Comparison of ENCODE assay signal across 26 mouse cellular contexts in genomic region chr11:20525909-20526308, GRCm38 (mm10).
"Had no signal": no experiment of that assay in that cellular context is flagged by ENCODE, and none has a peak within 500 bp of the region (broad histone marks: within the 10 kb centered on the region; RNA-seq: fewer than 3 reads in every experiment).

No protein-coding gene starts in this region.

- H3K4me1 ChIP-seq: heart, embryonic 10.5 days; heart, embryonic 12.5 days; hindbrain, embryonic 10.5 days; hindbrain, embryonic 12.5 days; intestine, embryonic 15.5 days; liver, embryonic 13.5 days had no signal

- H3K36me3 ChIP-seq: heart, embryonic 10.5 days; heart, embryonic 12.5 days; hindbrain, embryonic 10.5 days; hindbrain, embryonic 12.5 days; intestine, embryonic 15.5 days; limb, embryonic 10.5 days; limb, embryonic 12.5 days; liver, embryonic 13.5 days had no signal

- H3K9me3 ChIP-seq: heart, embryonic 10.5 days; heart, embryonic 12.5 days; hindbrain, embryonic 10.5 days; hindbrain, embryonic 12.5 days; intestine, embryonic 15.5 days; limb, embryonic 10.5 days; limb, embryonic 12.5 days; liver, embryonic 13.5 days had no signal

- H3K9ac ChIP-seq: heart, embryonic 12.5 days; hindbrain, embryonic 12.5 days; hindbrain, embryonic 14.5 days; intestine, embryonic 15.5 days; limb, embryonic 12.5 days; liver, embryonic 13.5 days had no signal

- ATAC-seq: forebrain, embryonic 16.5 days; hindbrain, embryonic 16.5 days; inflammation-experienced regulatory T-cells, adult 6 months; intestine, embryonic 15.5 days; intestine, postnatal 0 days had no signal

- H3K27ac ChIP-seq: gastrocnemius, adult 2 months; heart, embryonic 10.5 days; hindbrain, embryonic 10.5 days; hindbrain, embryonic 12.5 days; hindbrain, embryonic 14.5 days; intestine, embryonic 15.5 days; layer of hippocampus, adult 2 months; left cerebral cortex, adult 2 months; limb, embryonic 10.5 days; limb, embryonic 12.5 days; liver, embryonic 13.5 days had no signal

- H3K4me3 ChIP-seq: gastrocnemius, adult 2 months; heart, embryonic 10.5 days; heart, embryonic 12.5 days; hindbrain, embryonic 10.5 days; hindbrain, embryonic 12.5 days; intestine, embryonic 15.5 days; layer of hippocampus, adult 2 months; left cerebral cortex, adult 2 months; limb, embryonic 10.5 days; limb, embryonic 12.5 days; liver, embryonic 13.5 days had no signal

- H3K27me3 ChIP-seq: heart, embryonic 12.5 days; hindbrain, embryonic 12.5 days; intestine, embryonic 15.5 days; limb, embryonic 12.5 days; liver, embryonic 13.5 days had no signal

- H3K4me2 ChIP-seq: heart, embryonic 12.5 days; hindbrain, embryonic 12.5 days; hindbrain, embryonic 14.5 days; intestine, embryonic 15.5 days; limb, embryonic 12.5 days; liver, embryonic 11.5 days; liver, embryonic 13.5 days had no signal

- DNase-seq: gastrocnemius, adult 2 months; gastrocnemius, postnatal 10 days; gastrocnemius, postnatal 25 days; heart, adult 18-20 months; heart, postnatal 10 days; heart, postnatal 4 days; kidney, adult 2 months; kidney, adult 9 months; kidney, postnatal 14 days; liver; liver, embryonic 13.5 days had no signal
